Mouse (Mus musculus) small intestine, adult 2 months (tissue): ENCODE results near the gene Snrpg. TPM values are rescaled to one million over a fixed set of nuclear protein-coding genes. Genes with fewer than 3 reads are reported as not detected.

Experiments used
- H3K27ac ChIP-seq: fragments of 200-500 bp; 2 replicates; pipeline ENCODE4 v1.5.1; 2012; ENCODE audit warnings: low read depth, low read length, control low read depth, inconsistent platforms; ENCODE audit not compliant: insufficient read depth
- H3K27me3 ChIP-seq: fragments of 200-500 bp; 2 replicates; pipeline ENCODE4 v1.6.1; 2012; ENCODE audit warnings: mild to moderate bottlenecking, moderate library complexity, low read length, inconsistent platforms; ENCODE audit not compliant: control insufficient read depth, insufficient read depth
- H3K36me3 ChIP-seq: fragments of 200-500 bp; 2 replicates; pipeline ENCODE4 v1.6.1; 2012; ENCODE audit warnings: mild to moderate bottlenecking, low read length, control low read depth, inconsistent platforms; ENCODE audit not compliant: control insufficient read depth, insufficient read depth
- H3K4me1 ChIP-seq: fragments of 200-500 bp; 2 replicates; pipeline ENCODE4 v1.6.1; 2012; ENCODE audit warnings: low read length, inconsistent platforms, mixed read lengths; ENCODE audit not compliant: control insufficient read depth, insufficient read depth, insufficient read length
- H3K4me3 ChIP-seq: fragments of 200-500 bp; 2 replicates; pipeline ENCODE4 v1.5.1; 2012; ENCODE audit warnings: low read depth, mild to moderate bottlenecking, control low read depth, inconsistent platforms, low read length, moderate library complexity
- CTCF ChIP-seq: fragments of 200-500 bp; IDR thresholded peaks from 2 replicates; pipeline ENCODE4 v1.5.1; 2012; ENCODE audit warnings: low read depth, mild to moderate bottlenecking, control low read depth, inconsistent platforms, low read length, moderate library complexity, mixed read lengths; ENCODE audit not compliant: insufficient replicate concordance, insufficient read length; ENCODE audit errors: extremely low read depth
- POLR2A ChIP-seq: fragments of 200-500 bp; IDR thresholded peaks from 2 replicates; pipeline ENCODE4 v1.6.1; 2012; ENCODE audit warnings: low read depth, mild to moderate bottlenecking, control low read depth, inconsistent platforms, low read length, moderate library complexity
- WGBS: fragments of 180-500 bp; shearing (Covaris S2); methylation state at CpG from one replicate; pipeline ENCODE4 v1.1.7; 2018; 5-methylcytosine and 5-hydroxymethylcytosine counted together
- polyA plus RNA-seq: library from polyadenylated mRNA; depleted of rRNA; stranded (reverse); fragments of >200 nt; gene quantifications from 2 replicates; pipeline ENCODE4 v1.2.3, GENCODE M21; 2012

The Snrpg gene
- polyA plus RNA-seq, 1 experiment, result 15.3 TPM

- peaks cover 7% of the 10 kb centered on the region; the same call in 1 of the 2 replicates for H3K4me1 ChIP-seq
- no peak overlapping the region for H3K27ac ChIP-seq
- H3K4me3 ChIP-seq, result no peak overlapping the region
- WGBS, result 29% methylated on average over 2 of the region's 2 CpGs
- no peaks in the 10 kb centered on the region for H3K27me3 ChIP-seq
- TF ChIP-seq POLR2A (no peak), CTCF (no peak)
- H3K36me3 ChIP-seq, result no peaks in the 10 kb centered on the region
These were observed 28.9 kb downstream of the Snrpg start for GRCm38 (mm10) chr6:86399995-86400394.

GRCm38 (mm10) chr6:86400972-86401371, 29.9 kb downstream of the Snrpg start:
- H3K27ac ChIP-seq, result no peak overlapping the region
- 2% methylated on average over 9 of the region's 9 CpGs for WGBS
- TF ChIP-seq POLR2A, result no peak
- peak; percentile 79; the same call in 1 of the 2 replicates for TF ChIP-seq CTCF
- H3K4me3 ChIP-seq, result peak overlapping the region; percentile 36; the same call in 1 of the 2 replicates
- H3K4me1 ChIP-seq, result peaks cover 5% of the 10 kb centered on the region
- no peaks in the 10 kb centered on the region for H3K36me3 ChIP-seq
- no peaks in the 10 kb centered on the region for H3K27me3 ChIP-seq

GRCm38 (mm10) chr6:86402681-86403607, 31.8 kb downstream of the Snrpg start:
- Histone ChIP-seq H3K4me1 (no peaks in the 10 kb centered on the region; the same call in none of the 2 replicates), H3K27me3 (no peaks in the 10 kb centered on the region), H3K36me3 (peaks cover 2% of the 10 kb centered on the region; the same call in 1 of the 2 replicates), H3K4me3 (no peak overlapping the region), H3K27ac (no peak overlapping the region)
- no peak for TF ChIP-seq CTCF
- no peak for TF ChIP-seq POLR2A
- 45% methylated on average over 12 of the region's 12 CpGs for WGBS

- no peak for TF ChIP-seq POLR2A
- no peak for TF ChIP-seq CTCF
- H3K4me1 ChIP-seq, result no peaks in the 10 kb centered on the region; the same call in none of the 2 replicates
- peak overlapping the region; percentile 91 for H3K4me3 ChIP-seq
- H3K36me3 ChIP-seq, result peaks cover 2% of the 10 kb centered on the region; the same call in 1 of the 2 replicates
- H3K27me3 ChIP-seq, result no peaks in the 10 kb centered on the region
- under 1% methylated on average over 15 of the region's 15 CpGs for WGBS
- no peak overlapping the region for H3K27ac ChIP-seq
These were observed 32.6 kb downstream of the Snrpg start for GRCm38 (mm10) chr6:86403728-86404099.

GRCm38 (mm10) chr6:86404100-86404861, 33.2 kb downstream of the Snrpg start, which contains the start of gene Tia1:
Gene Tia1, plus strand, starts transcription at chr6:86404219.
- Histone ChIP-seq H3K4me3 (peak within 1 kb of the TSS; percentile 91), H3K27ac (peak within 1 kb of the TSS; percentile 98), H3K27me3 (no peaks in the 10 kb centered on the region), H3K4me1 (no peaks in the 10 kb centered on the region; the same call in none of the 2 replicates), H3K36me3 (peaks cover 2% of the 10 kb centered on the region; the same call in 1 of the 2 replicates)
- TF ChIP-seq POLR2A, result peak; percentile 46
- no peak for TF ChIP-seq CTCF
- under 1% methylated on average over 62 of the region's 62 CpGs for WGBS

GRCm38 (mm10) chr6:86404996-86405395, 33.9 kb downstream of the Snrpg start:
- 0% methylated on average over 11 of the region's 11 CpGs for whole genome bisulfite sequencing
- H3K27me3 ChIP-seq, result no peaks in the 10 kb centered on the region
- H3K27ac ChIP-seq, result 0 out of 2 replicates have a peak overlapping the region, but pooled peaks have one; percentile 12
- peaks cover 2% of the 10 kb centered on the region; the same call in 1 of the 2 replicates for H3K36me3 ChIP-seq
- H3K4me3 ChIP-seq, result peak overlapping the region; percentile 91; the same call in 1 of the 2 replicates
- no peak for TF ChIP-seq CTCF
- TF ChIP-seq POLR2A, result no peak
- no peaks in the 10 kb centered on the region; the same call in none of the 2 replicates for H3K4me1 ChIP-seq

GRCm38 (mm10) chr6:86406306-86406705, 35.2 kb downstream of the Snrpg start:
- TF ChIP-seq POLR2A (no peak), CTCF (no peak)
- Histone ChIP-seq H3K36me3 (peaks cover 2% of the 10 kb centered on the region), H3K27ac (no peak overlapping the region), H3K27me3 (no peaks in the 10 kb centered on the region), H3K4me1 (no peaks in the 10 kb centered on the region; the same call in 1 of the 2 replicates), H3K4me3 (no peak overlapping the region)
